Mouse (Mus musculus): ENCODE data around the gene Slc4a4. TPM values are rescaled to one million over a fixed set of nuclear protein-coding genes. Genes with fewer than 3 reads are reported as not detected.
"Not testable (repeated sequence)": the region's sequence is repeated elsewhere in the genome, so short reads cannot be mapped to it uniquely, and the experiment has no call there.

Slc4a4 gene
- polyA plus RNA-seq, 1 experiment from 2014 or later: 1.5 TPM

- DNase-seq (ENCODE audit: low spot score): no peak
Measured at GRCm38 (mm10) chr5:88959412-88959811, 72.8 kb downstream of the Slc4a4 start.

GRCm38 (mm10) chr5:88960342-88961105 lies 73.9 kb downstream of the Slc4a4 start:
- no peak for DNase-seq (ENCODE audit: low spot score)

GRCm38 (mm10) chr5:88961351-88961761 lies 74.7 kb downstream of the Slc4a4 start:
- DNase-seq (ENCODE audit: low spot score): no peak

- DNase-seq (ENCODE audit: low spot score): no peak
Measured at GRCm38 (mm10) chr5:88964685-88965290, 78.2 kb downstream of the Slc4a4 start.

- DNase-seq (ENCODE audit: low spot score): no peak
Measured at GRCm38 (mm10) chr5:88966507-88966906, 79.9 kb downstream of the Slc4a4 start.

GRCm38 (mm10) chr5:88968923-88969639 lies 82.5 kb downstream of the Slc4a4 start:
- DNase-seq (ENCODE audit: low spot score): no peak

GRCm38 (mm10) chr5:88971554-88971953 lies 84.9 kb downstream of the Slc4a4 start:
- no peak for DNase-seq (ENCODE audit: low spot score)

GRCm38 (mm10) chr5:88972277-88972676 lies 85.7 kb downstream of the Slc4a4 start:
- no peak for DNase-seq (ENCODE audit: low spot score)

- no peak for DNase-seq (ENCODE audit: low spot score)
Measured at GRCm38 (mm10) chr5:88973130-88973529, 86.5 kb downstream of the Slc4a4 start.

- no peak for DNase-seq (ENCODE audit: low spot score)
Measured at GRCm38 (mm10) chr5:88975694-88976093, 89.1 kb downstream of the Slc4a4 start.

GRCm38 (mm10) chr5:88976428-88976827 lies 89.8 kb downstream of the Slc4a4 start:
- DNase-seq (ENCODE audit: low spot score): no peak

- no peak for DNase-seq (ENCODE audit: low spot score)
Measured at GRCm38 (mm10) chr5:88980740-88981139, 94.1 kb downstream of the Slc4a4 start.

- DNase-seq (ENCODE audit: low spot score): no peak
Measured at GRCm38 (mm10) chr5:88981243-88982014, 94.8 kb downstream of the Slc4a4 start.

GRCm38 (mm10) chr5:88982040-88982736 lies 95.6 kb downstream of the Slc4a4 start:
- no peak for DNase-seq (ENCODE audit: low spot score)

GRCm38 (mm10) chr5:88983170-88983569 lies 96.6 kb downstream of the Slc4a4 start:
- DNase-seq (ENCODE audit: low spot score): no peak

- DNase-seq (ENCODE audit: low spot score): no peak
Measured at GRCm38 (mm10) chr5:88983652-88984051, 97.0 kb downstream of the Slc4a4 start.

- DNase-seq (ENCODE audit: low spot score): no peak
Measured at GRCm38 (mm10) chr5:88989018-88989417, 102.4 kb downstream of the Slc4a4 start.

GRCm38 (mm10) chr5:88990196-88990747 lies 103.7 kb downstream of the Slc4a4 start:
- DNase-seq (ENCODE audit: low spot score): no peak

- not testable (repeated sequence) for DNase-seq (ENCODE audit: low spot score)
Measured at GRCm38 (mm10) chr5:88991309-88991708, 104.7 kb downstream of the Slc4a4 start.

- DNase-seq (ENCODE audit: low spot score): no peak
Measured at GRCm38 (mm10) chr5:88994533-88994932, 107.9 kb downstream of the Slc4a4 start.

- no peak for DNase-seq (ENCODE audit: low spot score)
Measured at GRCm38 (mm10) chr5:88996246-88996645, 109.6 kb downstream of the Slc4a4 start.

Data from thymus, postnatal 0 days (tissue).